Mouse (Mus musculus): ENCODE results near the gene Scd1.

- TF ChIP-seq CTCF (IDR thresholded peaks at IDR 0.05; ENCODE audit: control insufficient read depth, insufficient read depth, insufficient replicate concordance, low read depth, low read length) = no peak
- no peak for TF ChIP-seq POLR2A (IDR thresholded peaks at IDR 0.05; ENCODE audit: control insufficient read depth, low read depth, low read length)
Measured at GRCm38 (mm10) chr19:44454862-44455261, 47.2 kb upstream of the Scd1 start.

Data from testis, adult 2 months (tissue).